Mouse (Mus musculus) macrophage (primary cell): ENCODE measurements around the gene Fbxo41. TPM values are rescaled to one million over a fixed set of nuclear protein-coding genes. Genes with fewer than 3 reads are reported as not detected.
A peak's percentile ranks its signal among the peaks of the same experiment; 100 is the strongest.
"Not testable (repeated sequence)": the region's sequence is repeated elsewhere in the genome, so short reads cannot be mapped to it uniquely, and the experiment has no call there.

ENCODE experiments used
- H3K27ac ChIP-seq: fragments of 350-480 bp; formaldehyde crosslinking; 2 replicates; pipeline ENCODE4 v1.9.0; 2021
- H3K36me3 ChIP-seq: fragments of 350-480 bp; formaldehyde crosslinking; 2 replicates; pipeline ENCODE4 v1.9.0; 2021; ENCODE audit errors: inconsistent target
- H3K4me3 ChIP-seq: fragments of 350-480 bp; formaldehyde crosslinking; 2 replicates; pipeline ENCODE4 v1.9.0; 2021; ENCODE audit errors: inconsistent target
- H3K79me2 ChIP-seq: fragments of 350-480 bp; formaldehyde crosslinking; 2 replicates; pipeline ENCODE4 v1.9.0; 2021; ENCODE audit errors: inconsistent target
- WGBS: methylation state at CpG from one replicate; pipeline ENCODE4 v1.1.7; 2026; ENCODE audit warnings: inconsistent platforms; ENCODE audit not compliant: missing documents; 5-methylcytosine and 5-hydroxymethylcytosine counted together
- polyA plus RNA-seq: library from polyadenylated mRNA; stranded (reverse); fragments of 250-400 nt; gene quantifications from 3 replicates; pipeline ENCODE4 v1.2.4, GENCODE M21; 2018; ENCODE audit warnings: inconsistent platforms

Fbxo41 gene
- polyA plus RNA-seq, 1 experiment from 2014 or later: not detected

DNA sequence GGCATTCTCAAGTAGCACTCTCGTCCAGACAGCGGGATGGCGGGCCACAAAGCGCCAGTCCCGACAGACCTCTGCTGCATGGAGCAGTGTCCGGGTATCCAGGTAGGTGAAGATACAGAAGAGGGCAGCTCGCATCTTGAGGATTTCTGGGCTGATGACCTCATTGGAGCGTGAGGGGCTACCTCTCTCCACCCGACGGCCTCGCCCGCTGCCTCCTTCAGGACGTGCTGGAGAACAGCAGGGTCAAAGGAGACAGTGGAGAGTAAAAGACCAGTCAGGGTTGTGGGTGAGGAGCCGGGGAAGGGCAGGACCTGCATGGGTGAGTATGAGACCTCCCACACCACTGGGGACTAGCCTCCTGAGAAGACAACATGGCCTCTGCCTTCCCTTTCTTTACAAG is 24.4 kb downstream of the Fbxo41 start:
- no peak overlapping the region for H3K4me3 ChIP-seq
- 36% methylated on average over 14 of the region's 14 CpGs for WGBS
- no peaks in the 10 kb centered on the region for H3K36me3 ChIP-seq
- H3K27ac ChIP-seq: no peak overlapping the region
- no peaks in the 10 kb centered on the region for H3K79me2 ChIP-seq

DNA sequence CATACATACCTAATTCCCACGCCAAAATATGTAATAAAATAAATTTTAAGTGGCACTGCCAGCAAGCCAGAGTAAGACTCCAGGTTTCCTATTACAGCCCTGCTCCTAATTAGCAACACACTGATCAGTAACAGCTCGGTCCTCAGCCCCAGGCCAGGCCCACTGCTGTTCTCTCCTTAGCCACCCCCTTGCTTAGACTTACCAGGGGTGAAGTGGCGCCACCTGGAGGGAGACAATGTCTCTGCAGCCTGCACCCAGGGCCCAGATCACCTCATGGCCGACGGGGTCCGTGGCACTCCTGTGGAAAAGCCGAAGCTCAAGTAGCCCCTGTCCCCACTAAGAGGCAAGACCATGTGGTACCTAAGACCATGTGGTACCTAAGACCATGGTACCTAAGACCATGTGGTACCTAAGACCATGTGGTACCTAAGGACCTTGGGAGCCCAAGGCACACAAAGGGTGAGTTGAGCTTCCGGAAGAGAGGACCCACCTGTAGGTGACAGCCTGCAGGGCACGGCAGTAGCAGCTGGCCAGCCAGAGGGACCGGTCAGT is 25.4 kb downstream of the Fbxo41 start:
- Histone ChIP-seq H3K4me3 (no peak overlapping the region), H3K79me2 (no peaks in the 10 kb centered on the region), H3K36me3 (no peaks in the 10 kb centered on the region), H3K27ac (no peak overlapping the region)
- WGBS: 33% methylated on average over 9 of the region's 10 CpGs

DNA sequence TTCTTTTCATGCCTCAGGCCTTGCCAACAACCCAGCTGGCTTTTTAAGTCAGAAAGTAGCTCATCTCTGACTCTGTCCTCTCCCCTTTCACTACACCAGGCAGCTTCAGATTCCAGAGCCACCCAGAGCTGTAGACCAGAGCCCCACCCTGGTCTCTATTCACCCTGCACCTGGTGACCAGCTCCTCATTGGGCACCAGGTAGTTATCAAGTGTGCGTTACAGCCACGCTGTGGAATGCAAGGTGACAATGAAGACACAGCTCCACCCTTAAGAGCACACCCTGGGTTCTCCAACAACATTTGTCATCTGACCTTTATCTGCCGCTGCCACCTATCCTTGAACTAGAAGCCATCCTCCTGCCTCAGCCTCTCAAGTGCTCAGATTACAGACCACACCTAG is 27.2 kb downstream of the Fbxo41 start:
- H3K36me3 ChIP-seq: no peaks in the 10 kb centered on the region
- H3K79me2 ChIP-seq: no peaks in the 10 kb centered on the region
- WGBS: 87% methylated on average over 3 of the region's 3 CpGs
- H3K4me3 ChIP-seq: no peak overlapping the region
- no peak overlapping the region for H3K27ac ChIP-seq

DNA sequence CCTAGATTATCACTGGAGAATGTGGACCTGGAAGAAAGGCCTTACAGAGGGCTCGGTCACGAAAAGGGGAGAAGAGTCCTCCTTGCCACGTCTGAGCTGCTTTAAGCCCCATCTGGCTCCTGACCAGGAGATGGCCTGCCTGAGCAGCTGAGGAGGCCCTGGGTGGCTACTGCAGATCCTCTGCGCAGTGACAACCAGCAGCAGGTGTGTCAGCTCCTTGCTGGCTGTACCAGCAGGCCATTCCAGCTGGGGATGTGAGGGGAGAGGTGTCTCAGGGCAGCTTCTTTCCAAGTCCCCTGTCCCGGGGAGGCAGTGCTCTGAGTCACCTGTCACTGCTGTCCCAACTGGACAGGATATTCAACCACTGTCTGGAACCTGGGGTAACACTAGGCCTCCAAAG is 30.3 kb downstream of the Fbxo41 start:
- Histone ChIP-seq H3K79me2 (no peaks in the 10 kb centered on the region), H3K27ac (no peak overlapping the region), H3K4me3 (no peak overlapping the region), H3K36me3 (peaks cover 18% of the 10 kb centered on the region; the same call in 1 of the 2 replicates)
- WGBS: 75% methylated on average over 5 of the region's 5 CpGs

DNA sequence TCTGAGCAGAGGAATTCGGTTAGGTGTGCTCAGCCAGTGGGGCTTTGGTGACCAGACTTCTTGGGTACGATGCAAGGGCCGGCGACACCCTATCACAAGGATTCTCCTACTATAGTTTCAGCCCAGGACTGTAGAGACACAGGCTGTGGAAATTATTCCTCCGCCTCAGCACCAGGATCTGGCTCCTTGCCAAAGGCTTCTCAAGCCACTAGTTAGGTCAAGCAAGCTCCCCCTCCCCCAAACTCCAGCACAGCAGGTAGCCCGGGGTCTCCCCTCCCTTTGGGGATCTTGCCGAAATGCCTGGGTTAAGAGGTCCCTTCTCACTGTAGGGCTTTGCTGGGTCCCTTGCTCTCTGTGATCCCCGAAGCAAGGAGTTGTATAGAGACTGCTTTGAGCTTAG is 30.8 kb downstream of the Fbxo41 start:
- 83% methylated on average over 8 of the region's 8 CpGs for WGBS
- peaks cover 23% of the 10 kb centered on the region; the same call in 1 of the 2 replicates for H3K36me3 ChIP-seq

DNA sequence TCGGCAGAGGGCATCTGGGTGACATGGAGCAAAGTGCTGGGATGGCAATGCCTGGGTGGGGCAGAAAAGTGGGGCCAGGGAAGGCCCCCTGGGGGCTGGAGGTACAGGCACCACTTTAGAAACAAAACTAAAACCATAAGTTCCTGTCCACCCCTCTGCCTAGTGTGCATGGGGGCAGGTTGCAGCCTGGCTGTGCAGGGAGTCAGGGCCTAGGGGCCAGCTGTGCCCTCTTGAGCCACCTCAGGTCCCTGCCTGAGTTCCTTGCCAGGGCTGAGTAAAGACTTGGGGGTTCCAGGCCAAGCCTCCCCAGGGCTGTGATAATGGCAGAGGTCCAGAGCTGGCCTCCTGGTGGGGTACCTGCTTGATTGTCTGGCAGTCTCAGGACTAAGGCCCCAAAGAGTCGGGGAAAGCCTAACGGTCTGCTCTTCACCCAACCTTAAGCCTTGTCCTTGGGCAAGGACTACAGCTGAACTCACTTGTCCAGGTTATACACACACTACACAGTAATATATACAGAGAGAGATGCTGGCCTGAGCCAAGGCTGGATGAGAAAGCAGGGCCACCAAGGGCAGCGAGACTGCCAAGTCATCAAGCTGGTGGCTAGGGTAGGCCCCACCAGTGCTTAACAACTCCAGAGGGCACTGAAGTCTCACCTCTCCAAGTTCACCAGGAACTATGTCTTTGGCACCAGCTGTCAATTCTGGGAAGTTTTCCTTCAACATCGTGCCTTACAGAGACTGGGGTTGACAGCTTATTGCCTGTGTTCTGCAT is 32.9 kb downstream of the Fbxo41 start:
- no peak overlapping the region for H3K4me3 ChIP-seq
- H3K36me3 ChIP-seq: peaks cover 45% of the 10 kb centered on the region
- H3K79me2 ChIP-seq: no peaks in the 10 kb centered on the region
- WGBS: 86% methylated on average over 5 of the region's 5 CpGs
- no peak overlapping the region for H3K27ac ChIP-seq

More for the DNA sequence above, 30.8 kb downstream of the Fbxo41 start:
- Histone ChIP-seq H3K27ac (no peak overlapping the region), H3K4me3 (no peak overlapping the region), H3K79me2 (no peaks in the 10 kb centered on the region)

DNA sequence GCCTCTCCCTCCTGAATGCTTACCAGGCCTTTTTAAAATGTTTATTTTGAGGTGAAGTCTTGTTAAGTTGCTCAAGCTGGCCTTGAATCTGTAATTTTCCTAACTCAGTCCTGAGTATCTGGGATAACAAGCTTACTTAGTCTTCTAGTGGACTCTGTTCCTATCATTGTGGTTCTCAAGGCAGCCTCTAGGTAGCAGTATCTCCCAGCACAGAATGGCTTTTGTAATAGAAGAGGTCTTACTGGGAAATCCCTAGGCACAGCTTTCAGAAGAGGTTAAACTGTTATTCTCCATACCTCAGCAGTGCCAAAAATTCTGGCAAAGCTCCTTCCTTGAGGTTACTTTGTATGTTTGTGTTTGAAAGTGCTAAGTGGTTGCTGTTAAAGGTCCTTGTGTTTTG is 37.4 kb downstream of the Fbxo41 start:
- Histone ChIP-seq H3K36me3 (peaks cover 84% of the 10 kb centered on the region), H3K27ac (no peak overlapping the region), H3K4me3 (no peak overlapping the region), H3K79me2 (peaks cover 1% of the 10 kb centered on the region; the same call in 1 of the 2 replicates)

DNA sequence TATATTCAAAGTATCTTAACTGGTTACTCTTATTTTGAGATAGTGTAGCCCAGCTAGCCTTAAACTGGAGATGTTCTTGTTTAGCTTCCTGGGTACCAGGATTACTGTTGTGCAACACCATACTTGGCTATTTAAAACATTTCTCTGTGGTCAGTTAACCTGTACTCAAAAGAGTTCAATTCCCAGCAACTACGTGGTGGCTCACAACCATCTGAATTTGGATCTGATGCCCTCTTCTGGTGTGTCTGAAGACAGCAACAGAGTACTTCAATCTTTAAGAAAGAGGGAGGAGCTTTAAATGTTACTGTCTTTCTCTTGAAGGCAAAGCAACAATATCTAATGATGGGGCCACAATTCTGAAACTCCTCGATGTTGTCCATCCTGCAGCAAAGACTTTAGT is 43.2 kb downstream of the Fbxo41 start:
- Histone ChIP-seq H3K79me2 (peaks cover 59% of the 10 kb centered on the region), H3K4me3 (no peak overlapping the region), H3K36me3 (peaks cover 52% of the 10 kb centered on the region), H3K27ac (no peak overlapping the region)
- 73% methylated on average over 2 of the region's 2 CpGs for WGBS

DNA sequence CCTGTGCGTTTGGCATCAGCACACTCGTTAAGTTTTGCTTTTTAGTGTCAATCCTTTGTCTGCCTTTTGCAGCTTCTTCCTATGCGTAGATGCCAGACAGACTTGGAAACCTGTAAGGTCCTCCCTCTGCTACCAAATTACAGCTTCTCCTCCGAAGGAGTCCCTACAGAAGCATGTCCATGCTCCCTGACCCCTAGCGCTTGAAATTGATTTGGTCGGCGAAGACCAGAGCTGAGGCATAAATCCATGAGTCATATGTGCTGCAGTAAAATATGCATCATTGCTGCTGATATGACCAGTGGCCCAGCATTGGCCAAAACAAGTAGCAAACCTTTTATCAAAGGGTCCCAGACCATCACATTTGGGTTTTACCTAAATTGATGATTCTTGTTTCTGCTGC is 50.0 kb downstream of the Fbxo41 start:
- 5% methylated on average over 7 of the region's 7 CpGs for WGBS
- peak overlapping the region; percentile 93 for H3K4me3 ChIP-seq
- H3K36me3 ChIP-seq: no peaks in the 10 kb centered on the region
- H3K27ac ChIP-seq: peak overlapping the region; percentile 88
- peaks cover 60% of the 10 kb centered on the region for H3K79me2 ChIP-seq

DNA sequence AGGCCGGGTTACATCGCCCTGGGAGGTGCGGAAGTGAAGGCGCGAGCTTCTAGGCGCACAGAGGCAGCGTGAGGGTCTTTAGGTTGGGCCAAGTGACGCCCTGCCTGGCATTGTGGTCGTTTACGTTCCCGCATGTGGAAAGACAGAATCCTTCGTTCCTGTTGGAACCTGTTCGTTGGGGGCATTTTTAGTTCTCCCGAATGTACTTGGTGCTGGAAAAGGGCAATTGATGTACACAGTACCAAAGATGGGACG is 50.5 kb downstream of the Fbxo41 start:
- no peaks in the 10 kb centered on the region for H3K36me3 ChIP-seq

DNA sequence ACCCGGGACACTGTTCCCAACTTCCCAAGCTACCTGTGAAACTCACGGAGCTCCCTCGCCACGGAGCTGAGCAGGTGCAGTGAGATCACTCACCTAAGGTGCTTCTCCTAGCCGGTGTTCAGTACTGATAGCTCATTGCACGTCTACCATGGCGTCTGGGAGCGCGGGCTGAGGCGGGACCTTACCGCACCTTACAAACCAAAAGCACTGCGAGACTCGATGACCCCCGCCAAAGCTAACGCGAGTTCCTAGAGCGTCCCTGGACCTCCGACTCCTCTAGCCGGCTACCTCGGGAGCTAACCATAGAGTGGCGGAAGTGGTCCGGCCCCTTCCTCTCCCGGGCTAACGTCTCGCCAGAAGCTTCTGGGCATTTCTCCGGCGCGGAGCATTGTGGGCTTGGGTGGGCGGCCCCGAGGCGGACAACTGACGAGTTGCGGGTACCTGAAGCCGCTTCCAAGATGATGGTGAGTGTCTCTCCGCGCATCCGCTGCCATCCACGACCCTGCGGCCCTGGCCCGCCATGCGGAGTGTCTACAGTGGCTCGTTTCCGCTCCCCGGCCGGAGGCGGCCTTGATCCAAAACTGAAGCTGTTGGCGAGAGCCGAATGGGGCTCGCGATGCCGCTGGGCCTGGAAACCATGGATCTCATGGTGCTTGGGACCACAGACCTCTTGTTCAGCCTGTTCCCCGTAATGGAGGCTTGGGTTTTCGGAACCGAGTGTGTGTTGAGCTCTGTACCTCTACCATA is 51.0 kb downstream of the Fbxo41 start, which contains the start of gene Pradc1:
Gene Pradc1, minus strand, starts transcription at position 307 of the 747 bp plus-strand sequence.
- H3K27ac ChIP-seq: peak within 1 kb of the TSS; percentile 88
- 0% methylated on average over 53 of the region's 54 CpGs for WGBS
- H3K36me3 ChIP-seq: no peaks in the 10 kb centered on the region
- H3K4me3 ChIP-seq: peak within 1 kb of the TSS; percentile 93
- H3K79me2 ChIP-seq: peaks cover 50% of the 10 kb centered on the region

More for the DNA sequence above, 50.5 kb downstream of the Fbxo41 start:
- peak overlapping the region; percentile 88 for H3K27ac ChIP-seq
- under 1% methylated on average over 15 of the region's 15 CpGs for WGBS
- peaks cover 55% of the 10 kb centered on the region for H3K79me2 ChIP-seq
- H3K4me3 ChIP-seq: peak overlapping the region; percentile 93

DNA sequence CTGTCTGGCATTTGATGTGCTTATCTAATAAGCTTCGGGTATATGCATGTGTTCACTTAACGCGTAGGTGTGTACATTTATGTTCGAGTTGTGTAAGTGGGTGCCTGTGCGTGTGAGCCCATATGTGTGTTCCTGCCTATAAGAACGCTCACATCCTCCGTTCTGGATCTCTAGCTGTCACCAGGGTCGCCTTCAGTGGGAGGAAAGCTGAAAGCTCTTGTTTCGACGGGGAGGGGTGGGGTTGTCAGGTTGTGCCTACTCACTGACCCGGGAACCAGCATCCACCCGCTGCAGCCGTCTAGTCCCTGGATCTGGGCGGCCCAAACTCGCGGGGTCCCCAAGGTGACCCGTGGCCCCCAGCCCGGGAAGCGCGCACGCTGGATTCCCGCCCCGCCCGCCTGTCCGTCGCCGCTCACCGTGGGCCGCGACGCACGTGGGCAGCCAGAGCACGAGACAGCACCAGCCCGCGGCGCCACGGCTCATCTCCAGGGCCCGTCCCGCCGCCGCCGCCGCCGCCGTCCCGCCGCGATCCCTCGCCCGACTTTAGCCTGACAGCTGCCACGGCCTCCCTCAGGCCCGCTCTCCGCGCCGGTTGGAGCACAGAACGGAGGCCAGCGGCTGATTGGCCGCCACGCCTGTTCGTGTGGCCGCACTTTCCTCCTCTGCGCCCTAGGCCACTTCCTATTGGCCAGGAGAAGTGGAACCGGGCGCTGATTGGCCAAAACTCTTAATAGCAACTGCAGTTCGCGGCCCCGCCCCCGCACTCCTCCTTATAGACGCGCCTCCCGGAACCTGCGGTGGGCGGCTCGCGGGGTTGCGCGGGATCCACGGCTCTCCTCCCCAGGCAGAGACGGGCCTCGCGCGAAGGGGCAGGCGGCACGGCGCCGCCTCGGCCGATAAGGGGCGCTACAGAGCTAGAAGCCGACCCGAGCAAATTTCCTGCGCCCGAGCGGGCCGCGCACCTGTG is 51.8 kb downstream of the Fbxo41 start, which contains the start of gene Cct7:
Gene Cct7, plus strand, starts transcription at position 818 of the 967 bp plus-strand sequence.
- peak within 1 kb of the TSS; percentile 88 for H3K27ac ChIP-seq
- H3K4me3 ChIP-seq: peak within 1 kb of the TSS; percentile 93
- H3K36me3 ChIP-seq: peaks cover 2% of the 10 kb centered on the region; the same call in 1 of the 2 replicates
- peaks cover 42% of the 10 kb centered on the region for H3K79me2 ChIP-seq
- WGBS: 2% methylated on average over 95 of the region's 96 CpGs

DNA sequence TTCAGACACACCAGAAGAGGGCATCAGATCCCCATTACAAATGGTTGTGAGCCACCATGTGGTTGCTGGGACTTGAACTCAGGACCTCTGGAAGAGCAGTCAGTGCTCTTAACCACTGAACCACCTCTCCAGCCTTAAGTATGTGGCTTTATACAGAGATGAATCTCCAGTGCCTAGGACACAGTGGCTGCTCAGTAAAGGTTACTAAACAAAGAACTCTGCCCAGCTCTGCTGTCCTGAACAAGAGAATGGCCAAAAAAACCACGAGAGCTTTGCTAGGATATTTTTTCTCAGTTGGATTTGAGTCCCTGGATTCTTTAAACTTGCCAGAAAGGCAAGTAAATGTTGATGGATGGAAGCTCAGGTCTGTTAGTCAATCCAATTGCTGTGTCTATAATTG is 52.7 kb downstream of the Fbxo41 start:
- Histone ChIP-seq H3K36me3 (peaks cover 10% of the 10 kb centered on the region; the same call in 1 of the 2 replicates), H3K79me2 (peaks cover 33% of the 10 kb centered on the region)
- H3K4me3 ChIP-seq, H3K27ac ChIP-seq: not testable (repeated sequence)
- WGBS: 100% methylated on average over 1 of the region's 1 CpGs

DNA sequence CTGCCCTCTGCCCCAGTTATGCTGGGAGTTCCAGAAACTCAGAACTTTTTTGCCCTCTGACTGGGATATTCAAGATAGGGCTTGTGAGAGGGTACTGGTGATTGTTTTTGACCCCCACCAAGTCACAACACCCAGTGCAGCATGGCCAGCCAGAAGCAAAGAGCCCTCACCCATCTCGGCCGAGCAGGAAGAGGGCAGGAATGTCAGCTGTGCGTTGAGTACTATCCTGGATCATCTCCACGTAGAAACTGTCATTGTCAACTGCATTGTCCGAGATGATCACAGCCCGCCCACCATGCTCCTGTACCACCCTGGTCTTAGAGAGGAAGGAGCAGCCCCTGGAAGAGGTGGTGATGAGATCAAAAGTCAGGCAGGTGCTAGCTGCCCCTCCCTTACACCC is 55.4 kb downstream of the Fbxo41 start:
- H3K27ac ChIP-seq: no peak overlapping the region
- peaks cover 5% of the 10 kb centered on the region for H3K79me2 ChIP-seq
- no peak overlapping the region for H3K4me3 ChIP-seq
- 96% methylated on average over 6 of the region's 6 CpGs for WGBS
- peaks cover 11% of the 10 kb centered on the region; the same call in 1 of the 2 replicates for H3K36me3 ChIP-seq
